Mouse (Mus musculus) kidney, embryonic 14.5 days (tissue): Measurements from ENCODE around the gene Gm8068. TPM values are rescaled to one million over a fixed set of nuclear protein-coding genes. Genes with fewer than 3 reads are reported as not detected.
"Not testable (repeated sequence)": the region's sequence is repeated elsewhere in the genome, so short reads cannot be mapped to it uniquely, and the experiment has no call there.

Source experiments
- ATAC-seq: fragments of 200-750 bp; cut with Nextera tagmentation; 2 replicates; pipeline ENCODE4 v1.8.0; 2017; ENCODE audit warnings: moderate number of reproducible peaks, mild to moderate bottlenecking, moderate TSS enrichment, moderate library complexity; ENCODE audit not compliant: low FRiP score, low TSS enrichment
- H3K27ac ChIP-seq: fragments of 300-500 bp; sonication (generic); 2 replicates; pipeline ENCODE4 v1.5.1; 2014; ENCODE audit warnings: low read depth, mild to moderate bottlenecking, low read length, moderate library complexity, mixed read lengths
- H3K27me3 ChIP-seq: fragments of 300-500 bp; sonication (generic); 2 replicates; pipeline ENCODE4 v1.6.1; 2014; ENCODE audit warnings: mild to moderate bottlenecking, low read length; ENCODE audit not compliant: control insufficient read depth, insufficient read depth
- H3K36me3 ChIP-seq: fragments of 300-500 bp; sonication (generic); 2 replicates; pipeline ENCODE4 v1.6.1; 2014; ENCODE audit warnings: low read length, mixed read lengths; ENCODE audit not compliant: control insufficient read depth, insufficient read depth
- H3K4me1 ChIP-seq: fragments of 300-500 bp; sonication (generic); 2 replicates; pipeline ENCODE4 v1.6.1; 2014; ENCODE audit warnings: low read length, mixed read lengths; ENCODE audit not compliant: control insufficient read depth, insufficient read depth
- H3K4me2 ChIP-seq: fragments of 300-500 bp; sonication (generic); replicated peaks from 2 replicates; pipeline ENCODE4 v1.6.1; 2014; ENCODE audit warnings: low read depth, mild to moderate bottlenecking, low read length
- H3K4me3 ChIP-seq: fragments of 300-500 bp; sonication (generic); 2 replicates; pipeline ENCODE4 v1.5.1; 2014; ENCODE audit warnings: mild to moderate bottlenecking, low read length
- H3K9ac ChIP-seq: fragments of 300-500 bp; sonication (generic); 2 replicates; pipeline ENCODE4 v1.6.1; 2014; ENCODE audit warnings: low read depth, mild to moderate bottlenecking, low read length, moderate library complexity
- H3K9me3 ChIP-seq: fragments of 300-500 bp; sonication (generic); 2 replicates; pipeline ENCODE4 v1.6.1; 2016; ENCODE audit warnings: low read length; ENCODE audit not compliant: control insufficient read depth
- WGBS: fragments of 180-500 bp; shearing (Covaris S2); extraction: QIAGEN DNeasy Blood & Tissue Kit; methylation state at CpG from one replicate; pipeline ENCODE4 v1.1.7; 2014; 5-methylcytosine and 5-hydroxymethylcytosine counted together
- polyA plus RNA-seq: library from polyadenylated mRNA; unstranded; fragments of >200 nt; fragmentation: Nextera tagmentation; extraction: Ambion mirVana; gene quantifications from 2 replicates; pipeline ENCODE4 v1.2.1, GENCODE M21; 2014

Gene Gm8068
- not detected in 2 replicates for polyA plus RNA-seq

DNA sequence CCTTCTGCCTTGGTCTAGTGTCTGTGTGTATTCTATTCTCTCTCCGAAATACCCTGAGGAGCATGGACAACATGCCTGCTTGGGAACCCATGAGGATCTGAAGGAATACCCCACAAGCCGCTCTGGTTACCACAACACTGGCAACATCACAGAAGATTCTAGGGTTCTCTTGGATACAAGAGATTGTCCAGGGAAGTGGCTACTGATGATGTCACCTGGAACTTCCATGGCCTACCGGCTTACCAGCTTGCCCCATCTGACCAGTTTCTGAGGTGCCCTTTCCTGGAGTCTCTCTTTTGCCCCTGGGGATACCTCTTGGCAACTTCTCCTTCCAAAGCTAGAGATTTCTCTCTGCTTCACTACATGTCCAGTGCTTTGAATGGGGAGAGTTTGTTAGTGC is at the start of gene Gm8068:
Gene Gm8068, minus strand, starts transcription at position 101 of the 400 bp plus-strand sequence.
- not testable (repeated sequence) for ATAC-seq, H3K9ac ChIP-seq, H3K4me3 ChIP-seq, H3K27me3 ChIP-seq, H3K36me3 ChIP-seq, H3K27ac ChIP-seq, H3K4me1 ChIP-seq, H3K4me2 ChIP-seq, H3K9me3 ChIP-seq
- no CpG with 5 or more reads among the region's 3 CpGs for WGBS

DNA sequence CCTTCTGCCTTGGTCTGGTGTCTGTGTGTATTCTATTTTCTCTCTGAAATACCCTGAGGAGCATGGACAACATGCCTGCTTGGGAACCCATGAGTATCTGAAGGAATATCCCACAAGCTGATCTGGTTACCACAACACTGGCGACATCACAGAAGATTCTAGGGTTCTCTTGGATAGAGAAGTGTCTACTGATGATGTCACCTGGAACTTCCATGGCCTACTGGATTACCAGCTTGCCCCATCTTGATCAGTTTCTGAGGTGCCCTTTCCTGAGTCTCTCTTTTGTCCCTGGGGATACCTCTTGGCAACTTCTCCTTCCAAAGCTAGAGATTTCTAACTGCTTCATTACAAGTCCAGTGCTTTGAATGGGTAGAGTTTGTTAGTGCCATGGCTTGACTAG is 48.8 kb upstream of the Gm8068 start, which contains the start of gene Gm7929:
Gene Gm7929, minus strand, starts transcription at position 101 of the 400 bp plus-strand sequence.
- no CpG with 5 or more reads among the region's 1 CpGs for WGBS
- not testable (repeated sequence) for H3K36me3 ChIP-seq, H3K27ac ChIP-seq, H3K4me2 ChIP-seq, H3K4me3 ChIP-seq, H3K4me1 ChIP-seq, ATAC-seq, H3K27me3 ChIP-seq, H3K9ac ChIP-seq, H3K9me3 ChIP-seq

DNA sequence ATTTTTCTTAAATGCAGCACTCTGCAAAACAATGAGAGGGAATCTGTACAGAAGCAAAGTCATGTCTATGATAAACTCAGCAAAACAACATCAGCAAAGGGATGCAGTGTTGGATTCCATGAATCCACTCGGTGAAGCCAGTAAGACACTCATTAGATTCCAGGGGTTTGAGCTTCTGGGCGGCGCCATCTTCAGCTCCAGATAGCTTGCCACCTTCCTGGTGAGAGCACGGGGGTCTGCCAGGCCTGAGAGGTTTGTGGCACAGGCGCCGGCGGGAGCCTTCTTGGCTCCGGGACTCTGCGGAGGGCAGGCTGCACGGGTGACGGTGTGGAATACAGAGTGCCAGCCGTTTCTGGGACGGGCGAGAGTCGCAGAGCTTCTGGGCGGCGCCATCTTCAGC is 21.8 kb upstream of the Gm8068 start:
- not testable (repeated sequence) for H3K9ac ChIP-seq, H3K27ac ChIP-seq, H3K27me3 ChIP-seq, ATAC-seq, H3K9me3 ChIP-seq, H3K36me3 ChIP-seq, H3K4me3 ChIP-seq, H3K4me2 ChIP-seq, H3K4me1 ChIP-seq
- 75% methylated on average over 16 of the region's 17 CpGs for WGBS

DNA sequence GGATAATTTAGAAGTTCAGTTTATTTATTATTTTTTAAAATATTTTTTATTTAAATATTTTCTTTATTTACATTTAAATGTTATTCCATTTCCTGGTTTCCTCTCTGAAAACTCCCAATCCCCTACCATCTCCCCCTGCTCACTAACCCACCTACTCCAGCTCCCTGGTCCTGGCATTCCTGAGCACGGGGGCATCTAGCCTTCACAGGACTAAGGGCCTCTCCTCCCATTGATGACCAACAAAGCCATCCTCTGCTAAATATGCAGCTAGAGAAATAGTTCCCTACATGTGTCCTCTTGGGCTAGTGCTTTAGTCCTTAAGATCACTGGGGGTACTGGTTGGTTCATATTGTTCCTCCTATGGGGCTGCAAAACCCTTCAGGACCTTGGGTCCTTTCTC is 15.5 kb upstream of the Gm8068 start:
- not testable (repeated sequence) for H3K4me1 ChIP-seq, H3K9me3 ChIP-seq, H3K36me3 ChIP-seq, H3K27me3 ChIP-seq, ATAC-seq, H3K27ac ChIP-seq, H3K4me3 ChIP-seq, H3K9ac ChIP-seq, H3K4me2 ChIP-seq
- 75% methylated on average over 1 of the region's 1 CpGs for WGBS

DNA sequence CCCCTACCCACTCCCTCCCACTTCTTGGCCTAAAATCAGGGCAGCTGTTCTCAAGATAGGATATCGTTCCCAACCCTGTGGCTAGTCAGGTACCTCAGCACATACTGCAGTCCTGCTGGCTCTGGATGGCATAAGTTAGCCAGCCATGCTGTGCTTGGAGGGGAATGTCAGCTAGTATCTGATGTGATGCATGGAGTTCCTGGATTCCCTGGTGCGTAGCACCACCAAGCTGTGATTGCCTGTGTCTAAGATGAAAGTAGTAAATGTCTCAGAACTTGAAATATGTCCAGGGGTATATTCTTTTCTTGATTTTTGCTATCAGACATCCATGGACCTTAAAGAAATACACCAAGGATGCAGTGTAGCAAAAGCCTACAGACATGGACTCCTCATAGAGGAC is 53.5 kb downstream of the Gm8068 start:
- H3K27me3 ChIP-seq, H3K27ac ChIP-seq, H3K9me3 ChIP-seq, ATAC-seq, H3K4me2 ChIP-seq, H3K4me3 ChIP-seq, H3K4me1 ChIP-seq, H3K36me3 ChIP-seq, H3K9ac ChIP-seq: not testable (repeated sequence)
- 94% methylated on average over 2 of the region's 2 CpGs for WGBS

Other genes starting within 250 kb of the Gm8068 start
- not detected in 2 replicates for gene Gm7954, start 248.4 kb downstream of the Gm8068 start, polyA plus RNA-seq
- gene Gm3486, start 212.4 kb downstream of the Gm8068 start, polyA plus RNA-seq, result not detected in 2 replicates
- gene Gm7970, start 146.3 kb downstream of the Gm8068 start, polyA plus RNA-seq, result not detected in 2 replicates
- gene 1700049E17Rik2, start 128.7 kb downstream of the Gm8068 start, polyA plus RNA-seq, result not detected in 2 replicates
- not detected in 2 replicates for gene Gm3072, start 77.3 kb downstream of the Gm8068 start, polyA plus RNA-seq
- not detected in 2 replicates for gene Gm3676, start 55.4 kb downstream of the Gm8068 start, polyA plus RNA-seq
- gene Gm7929, start 48.7 kb upstream of the Gm8068 start, polyA plus RNA-seq, result not detected in 2 replicates
- gene Gm47189, start 70.6 kb upstream of the Gm8068 start, polyA plus RNA-seq, result not detected in 2 replicates
- gene Gm7980, start 205.4 kb upstream of the Gm8068 start, polyA plus RNA-seq, result not detected in 2 replicates
- not detected in 2 replicates for gene 1700049E17Rik1, start 223.1 kb upstream of the Gm8068 start, polyA plus RNA-seq
- gene 1700024B05Rik, start 242.1 kb upstream of the Gm8068 start, polyA plus RNA-seq, result not detected in 2 replicates